Mouse (Mus musculus) heart, embryonic 14.5 days (tissue): ENCODE results near the gene 1810010D01Rik. TPM values are rescaled to one million over a fixed set of nuclear protein-coding genes. Genes with fewer than 3 reads are reported as not detected.
A peak's percentile ranks its signal among the peaks of the same experiment; 100 is the strongest.

Experiments
- ATAC-seq: fragments of 200-750 bp; cut with Nextera tagmentation; 2 replicates; pipeline ENCODE4 v1.8.0; 2017; ENCODE audit warnings: low read depth, moderate TSS enrichment; ENCODE audit not compliant: insufficient number of reproducible peaks, insufficient read depth, low FRiP score
- H3K27ac ChIP-seq, 2 experiments: fragments of 200-500 bp in 1 of 2; fragments of 300-500 bp in 1 of 2; sonication (generic) in 1 of 2; replicated peaks in 1 of 2; 2 replicates each; pipeline ENCODE4 v1.5.1; 2012 to 2014; ENCODE audit warnings: low read depth in 2 of 2, low read length in 2 of 2, control low read depth in 1 of 2, mild to moderate bottlenecking in 1 of 2, mixed read lengths in 1 of 2; ENCODE audit not compliant: control insufficient read depth in 1 of 2, insufficient read depth in 1 of 2
- H3K27me3 ChIP-seq: fragments of 300-500 bp; sonication (generic); 2 replicates; pipeline ENCODE4 v1.6.1; 2014; ENCODE audit warnings: mild to moderate bottlenecking, low read length, control low read depth; ENCODE audit not compliant: control insufficient read depth, insufficient read depth
- H3K36me3 ChIP-seq: fragments of 300-500 bp; sonication (generic); 2 replicates; pipeline ENCODE4 v1.6.1; 2014; ENCODE audit warnings: mild to moderate bottlenecking, control low read depth, low read length, mixed read lengths; ENCODE audit not compliant: control insufficient read depth, insufficient read depth
- H3K4me1 ChIP-seq, 2 experiments: fragments of 200-500 bp in 1 of 2; fragments of 300-500 bp in 1 of 2; sonication (generic) in 1 of 2; 2 replicates each; pipeline ENCODE4 v1.6.1; 2012 to 2014; ENCODE audit warnings: low read length in 2 of 2, control low read depth in 1 of 2, mixed read lengths in 1 of 2; ENCODE audit not compliant: control insufficient read depth in 2 of 2, insufficient read depth in 2 of 2
- H3K4me2 ChIP-seq: fragments of 300-500 bp; sonication (generic); 2 replicates; pipeline ENCODE4 v1.6.1; 2014; ENCODE audit warnings: mild to moderate bottlenecking, low read length
- H3K4me3 ChIP-seq, 2 experiments: fragments of 200-500 bp in 1 of 2; fragments of 300-500 bp in 1 of 2; sonication (generic) in 1 of 2; 2 replicates each; pipeline ENCODE4 v1.5.1; 2012 to 2014; ENCODE audit warnings: low read length in 2 of 2, mild to moderate bottlenecking in 2 of 2, control low read depth in 1 of 2, low read depth in 1 of 2, moderate library complexity in 1 of 2; ENCODE audit not compliant: control insufficient read depth in 1 of 2, insufficient read depth in 1 of 2
- H3K9ac ChIP-seq: fragments of 300-500 bp; sonication (generic); 2 replicates; pipeline ENCODE4 v1.6.1; 2014; ENCODE audit warnings: mild to moderate bottlenecking, low read length
- H3K9me3 ChIP-seq: fragments of 300-500 bp; sonication (generic); 2 replicates; pipeline ENCODE4 v1.6.1; 2016; ENCODE audit warnings: low read length, control low read depth; ENCODE audit not compliant: control insufficient read depth
- WGBS: fragments of 180-500 bp; shearing (Covaris S2); extraction: QIAGEN DNeasy Blood & Tissue Kit; methylation state at CpG from one replicate; pipeline ENCODE4 v1.1.7; 2014; 5-methylcytosine and 5-hydroxymethylcytosine counted together
- polyA plus RNA-seq: library from polyadenylated mRNA; unstranded; fragments of >200 nt; fragmentation: Nextera tagmentation; extraction: Ambion mirVana; gene quantifications from 2 replicates; pipeline ENCODE4 v1.2.1, GENCODE M21; 2014

1810010D01Rik gene
- polyA plus RNA-seq, 1 experiment from 2014 or later = not detected

DNA sequence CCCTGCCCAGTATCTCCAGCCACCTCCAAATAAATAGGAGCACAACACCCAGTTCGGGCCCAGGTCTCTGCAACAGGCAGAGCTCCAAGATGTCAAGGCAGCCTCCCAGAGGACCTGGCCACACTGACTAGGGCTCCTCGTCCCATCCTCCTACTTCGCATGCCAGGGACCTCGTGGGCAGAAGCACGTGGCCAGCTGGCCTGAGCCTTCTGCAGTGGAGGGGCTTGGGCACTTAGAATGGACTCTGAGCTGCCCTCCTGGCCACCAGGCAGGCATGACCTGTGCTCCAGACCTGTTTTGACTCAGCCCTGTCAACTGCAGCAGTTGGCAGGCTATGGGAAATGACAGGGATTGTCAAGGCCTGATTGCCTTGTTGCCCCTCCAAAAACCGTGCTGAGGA is 17.7 kb upstream of the 1810010D01Rik start:
- no peaks in the 10 kb centered on the region for H3K36me3 ChIP-seq
- WGBS = 69% methylated on average over 6 of the region's 6 CpGs
- ATAC-seq = no peak

GRCm38 (mm10) chr7:145221841-145222689 is 14.1 kb upstream of the 1810010D01Rik start:
- peaks cover 16 to 20% of the 10 kb centered on the region in 2 experiments for H3K4me1 ChIP-seq
- H3K36me3 ChIP-seq = no peaks in the 10 kb centered on the region
- peak overlapping the region; percentile 71 to 73 for H3K27ac ChIP-seq
- H3K9ac ChIP-seq = peak overlapping the region; percentile 40; the same call in 1 of the 2 replicates
- 0% methylated on average over 2 of the region's 2 CpGs for WGBS
- no peak overlapping the region for H3K4me2 ChIP-seq
- H3K27me3 ChIP-seq = no peaks in the 10 kb centered on the region
- ATAC-seq = peak; percentile 81
- no peaks in the 10 kb centered on the region for H3K9me3 ChIP-seq
- H3K4me3 ChIP-seq = no peak overlapping the region

More for the DNA sequence above, 17.7 kb upstream of the 1810010D01Rik start:
- H3K4me3 ChIP-seq = no peak overlapping the region
- H3K4me2 ChIP-seq = no peak overlapping the region
- no peaks in the 10 kb centered on the region for H3K9me3 ChIP-seq
- H3K27ac ChIP-seq = no peak overlapping the region
- no peaks in the 10 kb centered on the region for H3K27me3 ChIP-seq
- H3K9ac ChIP-seq = no peak overlapping the region
- peaks cover 16% of the 10 kb centered on the region in 2 experiments for H3K4me1 ChIP-seq

DNA sequence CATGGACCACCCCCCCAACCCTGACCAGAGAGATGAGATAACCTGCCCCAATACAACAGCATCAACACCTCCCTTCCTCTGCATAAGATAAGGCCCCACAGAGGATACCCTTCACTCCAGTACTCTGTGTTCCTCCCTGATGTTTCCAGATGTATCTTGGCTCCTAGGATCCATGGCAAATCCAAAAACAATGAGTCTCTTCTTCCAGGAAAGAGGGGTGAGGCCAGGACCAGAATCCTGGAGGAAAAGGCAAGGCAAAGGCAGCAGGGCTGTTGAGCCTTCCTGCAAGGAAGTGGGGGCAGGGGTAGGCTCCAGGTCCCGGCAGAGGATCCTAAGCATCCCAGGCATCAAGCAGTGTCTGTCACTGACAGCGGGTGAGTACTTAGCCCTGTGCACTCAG is 13.4 kb upstream of the 1810010D01Rik start:
- H3K4me1 ChIP-seq = peaks cover 18 to 25% of the 10 kb centered on the region in 2 experiments
- H3K36me3 ChIP-seq = no peaks in the 10 kb centered on the region
- no peaks in the 10 kb centered on the region for H3K9me3 ChIP-seq
- H3K9ac ChIP-seq = peak overlapping the region; percentile 36; the same call in 1 of the 2 replicates
- WGBS = 27% methylated on average over 2 of the region's 2 CpGs
- no peak overlapping the region for H3K4me3 ChIP-seq
- ATAC-seq = no peak
- peak overlapping the region; percentile 71 to 73 for H3K27ac ChIP-seq
- H3K4me2 ChIP-seq = no peak overlapping the region
- H3K27me3 ChIP-seq = no peaks in the 10 kb centered on the region

DNA sequence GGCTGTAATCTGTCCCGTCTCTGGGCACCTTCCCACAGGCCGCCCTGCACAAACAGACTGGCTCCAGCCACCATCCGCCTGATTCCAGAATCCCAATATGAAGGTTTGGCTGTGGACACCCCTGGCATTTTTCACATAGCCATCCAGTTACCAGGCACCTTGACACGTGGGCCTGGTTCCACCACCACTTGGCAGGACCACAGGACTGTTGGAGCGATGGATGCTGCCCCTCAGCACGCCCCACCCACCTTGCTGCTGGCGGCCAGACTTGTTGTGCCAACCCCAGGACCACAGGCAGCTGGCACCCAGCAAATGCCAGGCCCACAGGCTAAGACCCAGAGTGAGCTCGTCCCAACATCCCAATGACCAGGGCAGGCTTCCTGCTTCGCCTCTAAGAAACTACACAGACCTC is 11.5 kb upstream of the 1810010D01Rik start:
- Histone ChIP-seq H3K27me3 (no peaks in the 10 kb centered on the region), H3K4me2 (no peak overlapping the region), H3K27ac (no peak overlapping the region), H3K4me3 (no peak overlapping the region), H3K9ac (no peak overlapping the region), H3K9me3 (no peaks in the 10 kb centered on the region), H3K4me1 (peaks cover 30 to 33% of the 10 kb centered on the region in 2 experiments), H3K36me3 (no peaks in the 10 kb centered on the region)
- no peak for ATAC-seq
- WGBS = 85% methylated on average over 9 of the region's 9 CpGs

GRCm38 (mm10) chr7:145216591-145216990 is 8.7 kb upstream of the 1810010D01Rik start:
- WGBS = 59% methylated on average over 1 of the region's 1 CpGs
- no peak overlapping the region for H3K4me2 ChIP-seq
- H3K4me3 ChIP-seq = no peak overlapping the region
- H3K9me3 ChIP-seq = no peaks in the 10 kb centered on the region
- no peak overlapping the region; the same call in 1 of the 2 replicates for H3K9ac ChIP-seq
- no peaks in the 10 kb centered on the region for H3K36me3 ChIP-seq
- peaks cover 23 to 28% of the 10 kb centered on the region in 2 experiments for H3K4me1 ChIP-seq
- 0 out of 2 replicates have a peak, but pooled peaks have one; percentile 7 for ATAC-seq
- H3K27me3 ChIP-seq = no peaks in the 10 kb centered on the region
- H3K27ac ChIP-seq = no peak overlapping the region

DNA sequence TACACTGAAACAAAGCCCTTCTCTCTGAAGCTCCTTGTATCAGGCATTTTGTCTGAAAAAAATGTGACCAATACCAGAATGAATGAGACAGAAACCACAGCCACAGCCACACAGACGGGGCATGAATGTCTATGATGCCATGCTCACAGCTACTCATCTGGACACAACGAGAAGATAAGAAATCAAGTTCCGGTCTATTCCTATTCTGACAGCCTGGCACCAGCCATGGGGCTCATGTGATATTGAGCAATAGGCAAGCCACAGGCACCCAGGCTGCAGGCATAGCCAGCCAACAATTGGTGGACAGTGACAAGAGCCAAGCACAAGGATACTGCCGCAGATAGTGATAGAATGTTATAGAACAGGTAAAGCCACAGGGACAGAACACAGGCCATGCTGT is 7.6 kb upstream of the 1810010D01Rik start:
- Histone ChIP-seq H3K9me3 (no peaks in the 10 kb centered on the region), H3K4me3 (no peak overlapping the region), H3K9ac (no peak overlapping the region), H3K4me2 (no peak overlapping the region), H3K27me3 (no peaks in the 10 kb centered on the region), H3K27ac (no peak overlapping the region), H3K4me1 (peaks cover 23 to 27% of the 10 kb centered on the region in 2 experiments), H3K36me3 (no peaks in the 10 kb centered on the region)
- 49% methylated on average over 4 of the region's 4 CpGs for WGBS
- no peak for ATAC-seq

DNA sequence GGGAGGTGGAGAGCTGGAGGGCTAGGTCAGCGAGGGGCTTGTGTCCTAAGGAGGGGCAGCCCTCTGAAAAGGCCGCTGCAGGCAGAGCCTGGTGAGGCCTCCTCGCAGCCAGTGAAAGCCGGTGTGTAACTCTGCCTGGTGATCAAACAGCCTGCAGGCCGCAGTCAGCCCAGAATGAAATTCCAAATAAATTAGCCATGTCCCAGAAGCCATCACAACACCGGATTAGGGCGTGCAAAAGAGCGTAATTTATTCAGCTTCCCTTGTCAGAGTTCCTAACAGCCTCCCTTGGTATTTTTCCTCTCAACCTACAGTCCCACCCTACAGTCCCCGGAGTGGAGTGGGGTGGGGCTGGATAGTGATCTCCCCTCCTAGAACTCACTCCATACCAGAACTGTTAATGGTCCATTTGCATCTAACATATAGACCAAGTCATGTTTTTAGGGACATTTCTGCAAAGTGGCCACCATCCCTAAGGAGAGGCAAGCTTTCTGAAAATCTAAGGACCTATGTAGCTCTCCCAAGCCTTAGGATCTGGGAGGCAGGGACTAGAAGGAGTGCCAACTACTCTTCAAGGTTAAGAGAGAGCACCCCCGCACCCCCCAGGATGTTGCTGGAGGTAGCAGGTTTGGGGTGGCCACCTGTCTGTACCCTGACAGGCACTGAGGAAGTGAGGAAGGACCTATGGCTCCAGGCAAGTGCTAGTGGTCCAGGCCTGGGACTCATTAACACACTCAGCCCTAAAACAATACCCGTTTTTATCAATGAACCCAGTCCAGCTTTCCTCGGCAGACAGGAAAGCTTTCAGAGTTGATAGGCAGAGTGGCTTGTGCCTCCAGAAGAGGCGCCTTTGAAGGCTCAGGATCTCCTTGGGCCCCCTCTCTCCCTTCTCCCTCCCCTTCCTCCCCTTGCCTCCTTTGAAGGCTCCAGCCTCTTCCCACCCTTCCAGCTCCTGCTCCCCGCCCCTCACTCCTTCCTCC is 4.1 kb upstream of the 1810010D01Rik start:
- Histone ChIP-seq H3K4me2 (no peak overlapping the region), H3K9me3 (no peaks in the 10 kb centered on the region), H3K27ac (peak overlapping the region in 1 of 2 experiments; percentile 28; a peak in 2 of 4 replicates), H3K4me1 (peaks cover 20 to 34% of the 10 kb centered on the region in 2 experiments), H3K9ac (peak overlapping the region; percentile 54; the same call in 1 of the 2 replicates), H3K36me3 (no peaks in the 10 kb centered on the region), H3K4me3 (no peak overlapping the region), H3K27me3 (no peaks in the 10 kb centered on the region)
- WGBS = 31% methylated on average over 14 of the region's 14 CpGs
- no peak for ATAC-seq
